Mouse (Mus musculus) spleen, adult 2 months (tissue): ENCODE measurements around the gene Enpp7. TPM values are rescaled to one million over a fixed set of nuclear protein-coding genes. Genes with fewer than 3 reads are reported as not detected.

Experiments used
- DNase-seq, 2 experiments: peaks; one replicate each; pipeline versions ENCODE4 v3.0.0 to v3.0.0-alpha.2; 2012 to 2021; ENCODE audit warnings: low spot score in 2 of 2, low read depth in 1 of 2
- H3K27ac ChIP-seq: fragments of 200-500 bp; 2 replicates; pipeline ENCODE4 v1.5.1; 2012; ENCODE audit warnings: low read length, inconsistent platforms; ENCODE audit not compliant: insufficient read depth
- H3K27me3 ChIP-seq: fragments of 200-500 bp; 2 replicates; pipeline ENCODE4 v1.6.1; 2012; ENCODE audit warnings: mild to moderate bottlenecking, moderate library complexity, low read length, inconsistent platforms; ENCODE audit not compliant: control insufficient read depth, insufficient read depth
- H3K36me3 ChIP-seq: fragments of 200-500 bp; 2 replicates; pipeline ENCODE4 v1.6.1; 2012; ENCODE audit warnings: mild to moderate bottlenecking, low read length, inconsistent platforms; ENCODE audit not compliant: control insufficient read depth, insufficient read depth
- H3K4me1 ChIP-seq: fragments of 200-500 bp; 2 replicates; pipeline ENCODE4 v1.6.1; 2011; ENCODE audit warnings: inconsistent platforms; ENCODE audit not compliant: control insufficient read depth, insufficient read depth, insufficient read length
- H3K4me3 ChIP-seq: fragments of 200-500 bp; 2 replicates; pipeline ENCODE4 v1.5.1; 2011; ENCODE audit warnings: mild to moderate bottlenecking, inconsistent platforms; ENCODE audit not compliant: insufficient read depth, insufficient read length; ENCODE audit errors: extremely low read depth
- CTCF ChIP-seq: fragments of 200-500 bp; IDR thresholded peaks from 2 replicates; pipeline ENCODE4 v1.5.1; 2011; ENCODE audit warnings: mild to moderate bottlenecking, inconsistent platforms; ENCODE audit not compliant: insufficient read depth, insufficient read length, insufficient replicate concordance; ENCODE audit errors: extremely low read depth
- POLR2A ChIP-seq: fragments of 200-500 bp; IDR thresholded peaks from 2 replicates; pipeline ENCODE4 v1.6.1; 2011; ENCODE audit warnings: low read depth, low read length, inconsistent platforms
- WGBS: fragments of 180-500 bp; shearing (Covaris S2); methylation state at CpG from one replicate; pipeline ENCODE4 v1.1.7; 2018; 5-methylcytosine and 5-hydroxymethylcytosine counted together
- polyA plus RNA-seq: library from polyadenylated mRNA; depleted of rRNA; stranded (reverse); fragments of >200 nt; gene quantifications from 2 replicates; pipeline ENCODE4 v1.2.3, GENCODE M21; 2012

Gene Enpp7
- polyA plus RNA-seq, 1 experiment = not detected

DNA sequence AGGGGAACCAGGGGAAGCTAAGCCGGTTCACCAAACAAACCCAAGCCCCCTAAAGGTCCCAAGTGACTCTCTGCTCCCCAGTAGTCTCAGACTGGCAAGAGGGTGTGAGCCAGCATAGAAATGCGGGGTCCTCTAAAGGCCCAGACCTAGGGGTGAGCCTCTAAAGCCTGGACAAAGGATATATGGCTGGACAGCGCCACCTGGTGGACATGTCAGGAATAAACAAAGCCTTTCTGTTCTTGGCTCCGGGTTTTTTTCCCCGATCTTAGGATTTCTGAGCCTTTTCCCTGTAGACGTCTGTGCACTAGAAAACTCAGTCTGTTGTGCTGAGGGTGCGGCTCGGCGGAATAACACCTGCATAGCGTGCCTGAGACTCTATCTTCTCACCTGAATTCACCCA is 12.6 kb upstream of the Enpp7 start:
- TF ChIP-seq POLR2A (no peak), CTCF (peak; percentile 66; the same call in 1 of the 2 replicates)
- peak in 1 of 2 experiments; percentile 39 for DNase-seq
- H3K36me3 ChIP-seq = no peaks in the 10 kb centered on the region
- peaks cover under 1% of the 10 kb centered on the region; the same call in 1 of the 2 replicates for H3K4me1 ChIP-seq
- H3K27me3 ChIP-seq = peaks cover 3% of the 10 kb centered on the region; the same call in 1 of the 2 replicates
- H3K27ac ChIP-seq = no peak overlapping the region
- no peak overlapping the region for H3K4me3 ChIP-seq
- WGBS = 3% methylated on average over 10 of the region's 10 CpGs

DNA sequence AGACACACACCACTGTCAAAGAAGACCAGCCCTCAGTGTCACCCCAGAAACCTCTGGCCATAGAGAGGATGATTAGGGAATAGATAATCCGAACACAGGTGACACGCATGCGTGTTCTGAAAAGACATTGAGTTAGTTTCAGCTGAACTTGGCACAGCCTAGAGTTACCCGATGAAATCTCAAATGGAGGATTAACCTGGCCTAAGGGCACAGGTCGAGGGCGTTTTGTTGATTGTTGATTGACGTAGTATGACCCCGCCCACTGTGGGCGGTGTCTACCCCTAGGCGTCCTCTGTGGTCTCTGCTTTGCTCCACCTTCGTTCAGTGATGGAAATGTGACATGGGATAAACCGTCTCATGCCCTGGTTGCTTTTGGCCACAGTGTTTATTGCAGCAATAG is 12.1 kb upstream of the Enpp7 start:
- H3K27me3 ChIP-seq = peaks cover 3% of the 10 kb centered on the region; the same call in 1 of the 2 replicates

DNA sequence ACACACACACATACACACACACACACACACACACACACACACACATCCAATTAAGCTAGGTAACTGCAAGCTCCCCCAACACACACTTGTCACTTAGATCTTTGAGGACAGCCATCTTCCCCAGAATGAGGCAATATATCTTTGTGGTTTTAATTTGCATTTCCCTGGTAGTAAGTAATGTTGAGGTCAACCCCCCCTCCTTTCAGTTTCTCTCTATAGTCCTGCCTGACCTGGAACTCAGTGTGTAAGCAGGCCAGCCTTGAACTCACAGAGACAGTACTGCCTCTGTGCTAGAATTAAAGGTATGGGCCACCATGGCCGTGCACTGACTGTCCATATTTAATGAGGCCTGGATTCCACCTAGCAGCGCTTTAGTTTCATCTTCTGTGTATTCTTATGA is 7.6 kb upstream of the Enpp7 start:
- WGBS = 52% methylated on average over 2 of the region's 2 CpGs
- H3K4me1 ChIP-seq = peaks cover 6% of the 10 kb centered on the region; the same call in 1 of the 2 replicates
- no peak overlapping the region for H3K4me3 ChIP-seq
- no peaks in the 10 kb centered on the region for H3K27me3 ChIP-seq
- H3K27ac ChIP-seq = no peak overlapping the region
- peak in 1 of 2 experiments; percentile 51 for DNase-seq
- TF ChIP-seq POLR2A (no peak), CTCF (no peak)
- no peaks in the 10 kb centered on the region for H3K36me3 ChIP-seq

More for the DNA sequence above, 12.1 kb upstream of the Enpp7 start:
- H3K36me3 ChIP-seq = no peaks in the 10 kb centered on the region
- no peak overlapping the region for H3K27ac ChIP-seq
- no peak overlapping the region for H3K4me3 ChIP-seq
- H3K4me1 ChIP-seq = peaks cover 2% of the 10 kb centered on the region; the same call in 1 of the 2 replicates
- 20% methylated on average over 12 of the region's 12 CpGs for WGBS
- TF ChIP-seq CTCF (no peak), POLR2A (no peak)
- DNase-seq = no peak

DNA sequence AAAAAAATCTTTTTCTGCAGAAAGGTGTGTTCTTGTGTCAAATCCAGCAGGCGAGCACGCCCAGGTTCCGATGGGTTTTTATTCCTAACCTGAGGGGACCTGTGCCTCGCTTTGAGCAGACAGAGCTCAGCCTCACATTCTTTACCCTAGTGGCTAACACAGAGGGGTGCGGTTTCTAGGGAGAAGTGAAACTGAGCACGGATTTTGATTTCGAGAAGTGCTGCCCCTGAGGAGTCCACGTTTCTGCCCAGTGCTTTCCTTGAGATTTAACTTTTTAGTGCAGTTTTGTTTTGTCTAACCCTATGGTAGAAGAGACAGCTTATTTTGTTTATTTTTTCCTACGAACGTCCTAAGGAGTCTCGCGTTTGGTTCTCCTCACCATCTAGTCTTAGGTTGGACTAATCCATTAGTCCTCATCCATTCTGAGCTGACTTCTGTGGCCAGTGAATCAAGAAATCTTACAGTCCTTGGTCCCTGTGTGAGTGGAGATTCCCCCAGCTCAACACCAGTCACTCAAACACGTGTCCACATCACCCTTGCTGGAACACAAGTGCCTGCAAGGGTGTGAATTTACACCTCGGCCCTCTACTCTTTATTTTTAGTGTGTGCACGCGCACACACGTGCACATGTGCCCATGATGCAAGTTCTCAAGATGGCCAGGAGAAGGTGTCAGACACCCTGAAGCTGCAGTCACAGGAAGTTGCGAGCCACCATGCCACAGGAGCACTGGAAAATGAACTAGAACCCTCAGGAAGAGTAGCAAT is 6.8 kb upstream of the Enpp7 start:
- Histone ChIP-seq H3K36me3 (no peaks in the 10 kb centered on the region), H3K27ac (no peak overlapping the region), H3K27me3 (no peaks in the 10 kb centered on the region), H3K4me3 (no peak overlapping the region), H3K4me1 (peaks cover 6% of the 10 kb centered on the region; the same call in 1 of the 2 replicates)
- TF ChIP-seq CTCF = peak; percentile 4; the same call in 1 of the 2 replicates
- no peak for TF ChIP-seq POLR2A
- WGBS = 29% methylated on average over 18 of the region's 18 CpGs
- DNase-seq = peak; percentile 61 to 64

DNA sequence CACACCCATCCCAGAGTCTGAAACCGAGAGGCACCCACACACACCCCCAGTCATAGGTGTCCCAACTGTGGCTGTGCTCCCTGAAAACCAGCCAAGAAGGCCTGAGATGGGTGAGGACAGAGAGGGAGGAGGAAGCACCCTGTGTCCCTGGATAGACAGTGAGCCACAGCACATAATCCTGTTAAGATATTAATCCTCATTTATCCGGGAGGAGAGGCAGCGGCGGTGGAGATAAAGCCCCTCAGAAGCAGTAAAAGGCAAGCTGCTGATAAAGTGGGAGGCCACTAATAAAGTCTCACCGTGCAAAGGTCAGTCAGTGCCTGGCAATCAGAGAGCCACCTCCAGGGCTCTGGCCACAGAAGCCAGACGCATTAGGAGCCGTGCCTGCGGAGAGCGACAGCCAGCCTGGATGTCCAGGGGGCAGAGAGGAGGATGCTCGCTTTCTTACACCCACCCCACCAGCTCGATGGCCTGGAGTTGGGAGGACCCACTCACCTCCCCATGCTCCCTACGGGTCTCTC is 5.3 kb upstream of the Enpp7 start:
- Histone ChIP-seq H3K4me3 (no peak overlapping the region), H3K36me3 (no peaks in the 10 kb centered on the region), H3K4me1 (peaks cover 6% of the 10 kb centered on the region; the same call in 1 of the 2 replicates), H3K27me3 (0 out of 2 replicates have a peak, but pooled peaks cover 1% of the 10 kb centered on the region), H3K27ac (no peak overlapping the region)
- TF ChIP-seq POLR2A (no peak), CTCF (no peak)
- DNase-seq = no peak
- WGBS = 85% methylated on average over 12 of the region's 12 CpGs

DNA sequence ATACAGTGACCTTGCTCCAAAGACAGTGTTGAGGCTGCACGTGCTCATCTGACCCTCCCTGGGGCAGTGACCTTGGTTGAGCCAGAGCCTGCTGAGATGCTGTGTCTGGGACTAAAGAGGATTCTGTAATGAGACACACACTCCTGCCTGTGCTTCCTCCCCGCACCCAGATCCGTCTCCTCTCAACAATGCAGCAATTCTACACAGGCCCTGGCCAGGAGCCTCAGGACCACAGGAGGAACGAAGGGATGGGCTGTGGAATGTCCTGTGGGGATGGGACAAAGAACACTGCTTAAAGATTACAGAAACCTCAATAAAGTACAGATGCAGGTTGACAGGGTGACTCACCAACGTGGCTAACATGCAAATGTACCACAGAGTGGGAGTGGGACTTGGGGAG is 2.4 kb upstream of the Enpp7 start:
- DNase-seq = no peak
- Histone ChIP-seq H3K27ac (no peak overlapping the region), H3K4me3 (no peak overlapping the region), H3K27me3 (peaks cover 1% of the 10 kb centered on the region; the same call in 1 of the 2 replicates), H3K36me3 (no peaks in the 10 kb centered on the region), H3K4me1 (peaks cover 4% of the 10 kb centered on the region; the same call in 1 of the 2 replicates)
- WGBS = 71% methylated on average over 5 of the region's 5 CpGs
- TF ChIP-seq POLR2A (no peak), CTCF (no peak)
